Mouse (Mus musculus) lung, postnatal 36 days (tissue): Measurements from ENCODE around the gene Glrb.

ENCODE experiments used
- DNase-seq: peaks from one replicate; pipeline ENCODE4 v3.0.0; 2022; ENCODE audit warnings: mixed read lengths

The Glrb gene

DNA sequence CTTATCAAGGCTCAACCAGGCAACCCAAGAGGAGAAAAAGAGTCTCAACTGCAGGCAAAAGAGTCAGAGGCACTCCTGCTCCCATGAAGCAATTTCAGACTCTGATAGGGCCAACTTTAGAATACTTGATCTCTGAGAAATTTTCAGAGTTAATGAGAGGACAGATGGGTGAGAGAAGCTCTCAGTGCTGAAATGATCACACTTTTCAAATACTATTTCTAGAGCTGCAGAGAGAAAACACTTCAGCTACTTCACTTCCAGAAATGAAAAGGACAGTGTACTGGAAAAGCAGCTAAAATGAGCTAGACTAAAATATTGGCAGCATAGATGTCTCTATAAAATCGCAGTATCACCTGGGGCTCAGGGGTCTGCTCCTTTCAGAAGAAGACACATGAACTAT is 94.8 kb downstream of the Glrb start:
- DNase-seq = no peak

DNA sequence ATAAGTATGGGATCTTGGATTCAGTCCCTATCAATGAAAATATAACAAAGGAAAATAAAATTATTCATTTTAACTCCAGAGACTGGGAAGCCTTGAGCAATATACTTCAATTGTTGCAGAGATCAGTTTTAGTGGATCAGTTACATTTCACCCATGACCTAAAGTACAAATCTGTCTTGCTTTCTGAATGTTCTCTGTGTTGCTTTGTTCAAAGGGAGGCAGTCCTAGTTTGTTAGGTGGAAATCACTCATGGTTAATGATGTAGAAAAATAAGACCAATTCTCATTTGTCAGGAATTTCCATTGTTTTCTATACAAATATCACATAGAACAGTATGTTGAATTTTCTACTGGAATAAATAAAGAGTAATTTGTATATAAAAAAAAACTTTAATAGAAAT is 99.7 kb downstream of the Glrb start:
- no peak for DNase-seq

DNA sequence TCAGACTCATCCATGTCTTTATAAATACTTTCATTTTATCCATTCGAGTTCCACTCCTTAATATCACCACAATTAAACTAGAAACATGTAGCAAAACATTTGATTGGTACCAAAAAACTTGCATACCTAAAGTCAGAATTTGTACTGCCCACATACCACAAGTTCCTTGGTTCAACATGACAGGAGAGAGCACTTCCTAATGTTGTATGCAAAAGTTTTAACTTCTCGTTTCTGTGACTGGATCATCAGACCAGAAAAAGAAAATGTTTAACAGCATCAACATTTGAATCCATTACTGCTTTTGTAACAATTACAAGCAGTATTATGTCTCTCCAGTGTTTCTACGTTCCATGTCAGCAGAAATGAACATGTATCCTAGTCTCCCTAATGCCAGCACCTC is 101.2 kb downstream of the Glrb start:
- no peak for DNase-seq

DNA sequence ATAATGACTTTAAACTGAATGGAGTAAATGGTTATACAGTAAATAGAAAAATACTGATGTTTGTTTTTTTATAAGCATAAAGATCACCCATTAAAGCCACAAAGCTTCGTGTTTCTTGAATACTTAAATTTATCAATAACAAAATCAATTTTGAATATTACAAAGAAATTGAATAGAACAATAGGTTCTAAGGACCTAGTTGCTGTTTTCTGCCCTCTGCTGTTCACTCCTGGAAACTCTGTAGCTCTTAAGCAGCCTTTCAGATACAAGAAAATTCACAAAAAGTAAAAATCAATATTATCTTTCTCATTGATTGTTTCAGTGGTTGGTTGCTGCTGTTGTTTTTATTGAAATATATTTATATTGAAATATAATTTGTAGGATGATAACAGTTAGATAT is 108.1 kb downstream of the Glrb start:
- DNase-seq = no peak

DNA sequence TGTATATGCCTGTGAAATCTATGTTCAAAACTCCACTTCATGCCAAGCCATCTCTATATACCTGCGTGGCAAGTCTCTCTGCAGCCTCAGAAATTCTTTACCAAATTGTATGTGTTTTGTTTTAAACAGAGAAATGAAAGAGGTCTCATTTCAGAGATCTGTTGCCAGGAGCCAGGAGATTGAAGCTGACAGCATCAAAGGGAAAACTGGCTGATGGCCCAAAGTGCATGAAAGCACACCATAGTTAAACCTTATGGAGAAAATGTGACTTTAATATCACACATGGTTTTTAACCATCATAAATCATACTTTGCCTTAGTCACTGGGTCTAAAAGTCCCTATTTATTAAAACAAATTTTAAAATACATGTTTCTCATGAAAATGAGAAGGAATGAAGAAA is 109.6 kb downstream of the Glrb start:
- no peak for DNase-seq

DNA sequence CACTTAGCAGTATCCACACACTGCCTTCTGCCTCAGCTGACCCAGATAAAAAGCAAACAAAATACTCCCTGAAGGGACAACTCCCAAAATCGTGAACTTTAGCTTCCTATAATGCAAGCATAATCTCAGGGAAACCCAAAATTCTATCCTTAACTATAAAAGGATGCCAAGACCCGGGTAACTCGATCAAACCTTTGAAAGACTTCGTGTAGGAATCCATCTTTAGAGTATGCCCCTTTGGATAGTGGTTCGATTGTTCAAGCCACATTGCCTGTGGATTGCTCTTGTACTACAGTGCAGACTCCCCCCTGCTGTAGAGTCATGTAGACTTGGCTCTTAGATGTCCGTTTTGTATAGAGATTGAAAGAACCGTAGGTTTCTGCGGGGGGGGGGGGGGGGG is 110.2 kb downstream of the Glrb start:
- DNase-seq = no peak

DNA sequence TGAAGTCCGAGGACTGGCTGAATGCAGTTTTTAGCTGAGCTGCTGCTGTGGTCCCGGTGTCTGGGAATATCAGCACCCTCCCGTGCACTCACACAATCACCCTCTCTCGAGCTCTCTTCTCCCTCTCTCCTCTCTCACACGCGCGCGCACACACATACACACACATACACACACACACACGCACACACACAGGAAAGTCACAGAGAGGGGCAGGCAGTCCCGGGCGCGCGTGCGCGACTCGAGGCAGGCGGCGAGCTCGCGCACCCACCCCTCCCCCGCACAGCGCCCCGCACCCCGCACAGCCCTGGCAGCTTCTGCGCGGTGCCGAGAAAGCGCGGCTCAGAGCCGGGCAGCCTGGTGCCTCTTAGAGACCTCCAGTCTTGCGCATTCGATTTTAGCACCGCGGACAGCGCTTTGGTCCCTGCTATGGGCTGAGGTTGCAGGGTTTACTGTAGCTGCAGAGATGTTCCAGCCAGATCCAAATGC is 110.8 kb downstream of the Glrb start, which contains the start of gene Gria2:
TSS of gene Gria2 (minus strand) at position 240 of the 486 bp plus-strand sequence.
- DNase-seq = peak; percentile 8

DNA sequence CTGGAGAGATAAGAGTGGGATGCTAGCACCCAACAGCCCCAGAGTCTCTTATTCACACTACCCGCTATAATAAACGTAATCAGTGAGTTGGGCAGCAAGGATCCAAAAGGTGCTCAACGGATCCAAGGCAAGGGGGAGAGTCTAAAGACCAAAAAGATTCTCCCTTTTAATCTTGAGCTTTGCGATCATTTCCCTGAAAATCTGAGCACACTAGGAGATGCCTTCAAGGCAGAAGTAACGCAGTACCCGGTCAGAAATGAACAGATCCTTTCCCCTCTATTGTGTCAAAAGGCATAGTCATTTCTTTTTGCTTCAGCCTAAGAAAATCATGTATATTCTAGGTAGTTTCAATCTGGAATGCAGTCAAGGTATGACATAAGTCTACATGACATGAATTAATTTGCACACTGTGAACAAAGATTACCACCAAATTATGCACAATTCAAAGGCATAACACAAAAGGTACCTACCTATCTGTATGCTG is 111.6 kb downstream of the Glrb start:
- no peak for DNase-seq

DNA sequence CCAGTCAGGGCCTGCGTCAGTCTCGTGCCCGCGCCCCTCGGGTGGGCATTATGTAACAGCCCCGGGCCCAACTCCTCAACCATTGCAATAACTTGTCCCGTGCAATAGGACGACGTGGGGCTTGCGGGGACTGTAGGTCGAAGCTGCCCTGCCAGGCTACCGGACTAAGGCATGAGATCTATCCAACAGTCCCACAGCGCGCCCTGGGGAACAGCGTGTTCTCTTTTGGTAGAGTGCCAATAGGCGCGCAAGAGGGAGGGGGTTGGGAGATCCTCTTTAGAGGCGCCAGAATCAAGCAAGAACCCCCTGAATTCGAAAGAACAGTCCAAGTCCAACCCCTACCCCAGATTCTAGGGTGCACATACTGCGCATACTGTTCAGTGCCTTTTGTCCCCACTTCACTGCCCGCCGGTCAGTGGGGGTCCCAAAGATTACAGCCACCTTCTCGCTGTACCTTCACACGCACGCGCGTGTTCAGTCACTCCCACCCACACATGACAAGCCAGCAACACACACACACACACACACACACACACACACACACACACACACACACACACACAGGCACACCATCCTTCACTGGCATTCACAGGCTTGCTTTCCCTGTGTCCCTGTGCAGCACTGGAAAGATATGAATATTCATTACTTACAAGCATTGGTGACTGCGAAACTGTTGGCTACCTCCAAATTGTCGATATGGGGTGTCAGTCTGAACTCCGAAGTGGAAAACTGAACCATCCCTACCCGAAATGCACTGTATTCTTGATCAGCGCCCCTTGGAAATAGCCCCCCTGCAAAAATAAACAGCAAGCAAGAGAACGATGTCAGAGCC is 112.2 kb downstream of the Glrb start:
- DNase-seq = no peak

DNA sequence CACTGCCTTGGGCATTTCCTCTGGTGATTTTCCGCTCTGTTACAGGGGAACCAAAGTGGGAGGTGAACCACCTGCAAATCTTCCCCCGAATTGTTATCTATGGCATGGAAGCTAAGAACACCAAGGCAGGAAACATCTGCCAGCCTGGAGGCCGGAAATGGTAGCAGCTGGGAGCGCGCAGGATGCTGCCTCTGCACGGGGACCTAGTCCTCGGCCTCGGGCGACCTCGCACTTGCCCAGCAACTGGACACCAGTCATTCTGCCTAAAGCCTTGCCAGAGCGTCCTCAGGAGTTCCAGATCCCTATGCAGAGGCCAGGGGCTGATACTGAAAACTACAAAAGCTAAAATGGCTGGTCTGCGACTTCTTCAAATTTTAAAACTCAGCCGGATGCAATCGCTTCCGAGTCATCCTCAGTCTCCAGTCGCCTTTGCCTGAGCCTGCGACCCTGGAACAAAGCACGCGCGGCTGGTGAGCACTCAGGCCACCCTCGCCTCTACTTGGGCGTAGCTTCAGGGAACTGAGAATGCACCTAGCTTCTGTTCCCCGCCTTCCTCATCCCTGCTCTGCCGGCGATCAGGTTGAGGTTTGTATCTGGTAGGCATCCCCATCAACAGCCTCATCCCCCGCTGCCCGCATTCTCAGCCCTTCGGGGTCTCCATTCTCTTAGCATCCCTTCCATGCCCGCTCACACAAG is 113.0 kb downstream of the Glrb start:
- DNase-seq = no peak

DNA sequence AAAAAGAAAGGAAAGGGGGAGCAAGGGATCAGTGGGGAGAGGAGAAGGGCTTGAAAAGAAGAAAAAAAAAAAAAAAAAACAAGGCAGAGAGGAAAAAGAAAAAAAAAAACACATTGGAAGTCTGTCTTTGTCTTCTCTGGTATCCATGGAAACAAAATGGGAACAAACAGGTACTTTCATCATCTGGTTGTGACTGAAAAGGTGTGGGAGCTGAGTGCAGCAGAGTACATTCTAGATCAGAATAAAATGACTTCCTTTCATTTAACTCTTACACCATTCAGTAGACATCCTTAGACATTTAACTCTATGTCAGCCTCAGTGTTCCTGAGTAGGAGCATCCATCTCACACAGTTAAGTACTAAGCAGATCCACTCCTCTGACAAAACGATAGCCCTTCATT is 115.5 kb downstream of the Glrb start:
- DNase-seq = no peak

DNA sequence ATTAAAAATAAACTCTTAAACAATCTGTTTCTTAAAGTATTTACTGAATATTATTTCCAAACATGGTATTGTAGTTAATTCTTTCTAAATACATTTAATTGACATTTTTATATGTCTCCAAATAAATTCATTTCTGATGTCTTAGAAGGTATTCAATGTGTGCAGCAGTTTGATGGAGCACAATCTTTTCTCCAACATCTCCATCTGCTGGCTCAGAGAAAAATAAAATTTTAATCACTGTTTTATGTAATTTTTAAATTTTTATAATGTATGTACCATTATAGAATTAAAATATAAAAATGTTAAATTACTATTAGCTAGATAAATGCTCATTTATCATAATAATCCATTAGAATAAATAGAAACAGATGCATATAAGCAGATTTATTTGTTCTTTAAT is 116.7 kb downstream of the Glrb start:
- DNase-seq = no peak

DNA sequence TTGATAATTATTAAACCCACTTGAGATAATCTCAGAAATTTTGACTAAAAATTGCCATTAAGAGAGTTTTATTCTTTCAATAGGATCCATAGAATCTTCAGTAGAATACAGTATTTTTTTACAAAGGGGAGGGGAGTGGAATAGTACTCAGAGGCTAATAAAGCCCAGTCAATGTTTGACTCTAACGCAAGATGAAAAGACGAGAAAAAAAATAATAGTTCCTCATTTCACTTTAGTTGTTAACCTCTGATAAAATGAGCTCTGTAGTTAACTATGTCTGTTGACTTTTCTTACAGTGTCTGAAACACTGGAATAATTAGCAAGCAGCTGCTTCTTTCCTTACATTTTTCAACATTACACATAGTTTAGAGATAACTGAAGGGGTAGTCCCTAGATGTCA is 118.2 kb downstream of the Glrb start:
- DNase-seq = no peak
